ENCODE assay signal across 22 mouse cellular contexts in the genomic region with DNA sequence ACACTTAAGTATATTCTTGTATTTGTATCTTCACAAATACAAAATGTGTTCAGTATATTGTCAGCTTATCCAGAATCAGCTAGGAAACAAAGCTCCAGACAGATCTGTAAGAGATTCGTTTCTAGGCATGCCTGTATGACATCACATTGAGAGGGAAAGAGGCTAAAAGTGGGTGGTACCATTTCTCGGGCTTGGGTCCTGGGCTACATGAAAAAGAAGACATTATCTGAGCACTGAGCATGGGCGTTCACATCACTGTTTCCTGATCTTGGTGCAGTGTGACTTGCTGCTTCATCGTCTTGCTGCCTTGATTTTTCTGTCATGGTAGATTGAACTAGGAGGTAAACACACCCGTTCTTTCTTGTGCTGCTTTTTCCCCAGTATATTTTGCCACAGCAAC.
A peak's percentile ranks its signal among the peaks of the same experiment; 100 is the strongest.
DNase-seq lines count a peak whose midpoint lies in the region; ATAC-seq and TF ChIP-seq lines count a peak whose summit lies in the region.
"Had no signal": no experiment of that assay in that cellular context is flagged by ENCODE, and none has a peak within 500 bp of the region (broad histone marks: within the 10 kb centered on the region; RNA-seq: fewer than 3 reads in every experiment).

No protein-coding gene starts in this region.

- H3K9me3 ChIP-seq in heart, embryonic 10.5 days = no peaks in the 10 kb centered on the region
- no peaks in the 10 kb centered on the region for H3K9me3 ChIP-seq in liver, embryonic 11.5 days (ENCODE audit: control insufficient read depth, low read length)
- no peaks in the 10 kb centered on the region for H3K9me3 ChIP-seq in lung, embryonic 15.5 days
- H3K9me3 ChIP-seq in MEL (replicated peaks; ENCODE audit: insufficient read depth, low read length) = no peaks in the 10 kb centered on the region
- H3K9me3 ChIP-seq: forebrain, embryonic 10.5 days; forebrain, embryonic 13.5 days; heart, embryonic 13.5 days; hindbrain, embryonic 12.5 days; hindbrain, embryonic 15.5 days had no signal

- H3K27me3 ChIP-seq in heart, embryonic 10.5 days (ENCODE audit: insufficient read depth, poor library complexity, severe bottlenecking) = no peaks in the 10 kb centered on the region
- no peaks in the 10 kb centered on the region for H3K27me3 ChIP-seq in liver, embryonic 11.5 days (replicated peaks; ENCODE audit: control insufficient read depth, insufficient read depth, low read length)
- H3K27me3 ChIP-seq in lung, embryonic 15.5 days = no peaks in the 10 kb centered on the region
- no peaks in the 10 kb centered on the region for H3K27me3 ChIP-seq in MEL (ENCODE audit: control insufficient read depth in 1 of 2, insufficient read depth in 2 of 2, low read length in 2 of 2)
- H3K27me3 ChIP-seq: forebrain, embryonic 13.5 days; heart, embryonic 13.5 days; hindbrain, embryonic 12.5 days; hindbrain, embryonic 15.5 days; Patski had no signal

- H3K79me2 ChIP-seq in MEL (ENCODE audit: control insufficient read depth, insufficient read depth, low read length, poor library complexity) = no peaks in the 10 kb centered on the region

- no peak for TF ChIP-seq RAD21 in MEL (IDR thresholded peaks at IDR 0.05; ENCODE audit: low read depth, low read length)

- H3K9ac ChIP-seq in liver, embryonic 11.5 days (ENCODE audit: low read depth, low read length) = no peak overlapping the region
- no peak overlapping the region for H3K9ac ChIP-seq in lung, embryonic 15.5 days
- H3K9ac ChIP-seq in MEL (ENCODE audit: control insufficient read depth, low read depth, low read length, poor library complexity, severe bottlenecking) = no peak overlapping the region
- H3K9ac ChIP-seq: forebrain, embryonic 13.5 days; heart, embryonic 13.5 days; hindbrain, embryonic 12.5 days; hindbrain, embryonic 15.5 days had no signal

- 0 out of 2 replicates have a peak, but pooled peaks cover 4% of the 10 kb centered on the region for H3K36me3 ChIP-seq in heart, embryonic 10.5 days
- no peaks in the 10 kb centered on the region for H3K36me3 ChIP-seq in liver, embryonic 11.5 days (ENCODE audit: control insufficient read depth, insufficient read depth, low read length)
- H3K36me3 ChIP-seq in lung, embryonic 15.5 days = no peaks in the 10 kb centered on the region
- H3K36me3 ChIP-seq in MEL (ENCODE audit: control insufficient read depth in 1 of 2, insufficient read depth in 2 of 2, low read length in 2 of 2) = peaks cover 0 to 24% of the 10 kb centered on the region in 2 experiments; a peak in 2 of 4 replicates

- DNase-seq in heart, embryonic 10.5 days (ENCODE audit: low spot score) = no peak
- DNase-seq in heart, postnatal 36 days = no peak
- no peak for DNase-seq in liver, embryonic 11.5 days (ENCODE audit: low spot score)
- no peak for DNase-seq in liver
- no peak for DNase-seq in lung, postnatal 14 days
- DNase-seq in MEL (ENCODE audit: low read depth, low spot score) = peak; percentile 27
- DNase-seq in layer of hippocampus, adult 11-12 months (ENCODE audit: low spot score) = no peak
- DNase-seq: adrenal gland, postnatal 10 days; adrenal gland, postnatal 36 days; cerebellum, adult 18-20 months; cerebellum, adult 9-10 months; cerebellum, postnatal 14 days; gastrocnemius, postnatal 10 days; gastrocnemius, postnatal 36 days had no signal

- peak overlapping the region; percentile 62; the same call in 1 of the 2 replicates for H3K27ac ChIP-seq in heart, embryonic 10.5 days
- no peak overlapping the region for H3K27ac ChIP-seq in liver, embryonic 11.5 days (ENCODE audit: low read depth, low read length)
- peak overlapping the region; percentile 77 for H3K27ac ChIP-seq in lung, embryonic 15.5 days
- no peak overlapping the region for H3K27ac ChIP-seq in MEL (ENCODE audit: control insufficient read depth, low read depth, low read length)
- H3K27ac ChIP-seq: forebrain, embryonic 10.5 days; forebrain, embryonic 13.5 days; heart, embryonic 13.5 days; hindbrain, embryonic 12.5 days; hindbrain, embryonic 15.5 days had no signal

- no peak for TF ChIP-seq POLR2A in MEL (IDR thresholded peaks at IDR 0.05; ENCODE audit: control insufficient read depth in 1 of 2, insufficient read depth in 1 of 2, low read depth in 1 of 2, low read length in 2 of 2, poor library complexity in 1 of 2)

- no peak overlapping the region for H3K4me2 ChIP-seq in liver, embryonic 11.5 days
- H3K4me2 ChIP-seq in lung, embryonic 15.5 days = no peak overlapping the region
- H3K4me2 ChIP-seq: forebrain, embryonic 13.5 days; heart, embryonic 13.5 days; hindbrain, embryonic 12.5 days; hindbrain, embryonic 15.5 days had no signal

- TF ChIP-seq EP300 in MEL (IDR thresholded peaks at IDR 0.05; ENCODE audit: low read depth in 1 of 2, low read length in 2 of 2) = no peak

- intact Hi-C loops in heart, postnatal 36 days (cut with DNase I) = no loop called here

- ATAC-seq in liver, embryonic 11.5 days (replicated peaks; ENCODE audit: low FRiP score) = 0 out of 2 replicates have a peak, but pooled peaks have one; percentile 21
- ATAC-seq in lung, embryonic 15.5 days (ENCODE audit: borderline replicate concordance, extremely low read depth, low FRiP score, low TSS enrichment) = peak; percentile 47; the same call in 1 of the 2 replicates
- ATAC-seq: forebrain, embryonic 13.5 days; forebrain, embryonic 16.5 days; Patski had no signal

- WGBS in heart, embryonic 10.5 days = 52% methylated on average over 5 of the region's 5 CpGs
- WGBS in liver, embryonic 11.5 days = 55% methylated on average over 5 of the region's 5 CpGs
- WGBS in lung, embryonic 15.5 days = 37% methylated on average over 5 of the region's 5 CpGs

- H3K4me1 ChIP-seq in heart, embryonic 10.5 days = peaks cover 34% of the 10 kb centered on the region
- peaks cover 26% of the 10 kb centered on the region for H3K4me1 ChIP-seq in liver, embryonic 11.5 days (replicated peaks; ENCODE audit: control insufficient read depth, insufficient read depth, low read length)
- peaks cover 12% of the 10 kb centered on the region for H3K4me1 ChIP-seq in lung, embryonic 15.5 days
- peaks cover 22 to 25% of the 10 kb centered on the region in 2 experiments for H3K4me1 ChIP-seq in MEL (ENCODE audit: control insufficient read depth in 1 of 2, insufficient read depth in 2 of 2, low read length in 2 of 2)
- H3K4me1 ChIP-seq: forebrain, embryonic 10.5 days; forebrain, embryonic 13.5 days; hindbrain, embryonic 12.5 days; hindbrain, embryonic 15.5 days had no signal

- no peak overlapping the region for H3K4me3 ChIP-seq in heart, embryonic 10.5 days
- no peak overlapping the region for H3K4me3 ChIP-seq in liver, embryonic 11.5 days (ENCODE audit: low read depth, low read length)
- H3K4me3 ChIP-seq in lung, embryonic 15.5 days = no peak overlapping the region
- no peak overlapping the region for H3K4me3 ChIP-seq in MEL (ENCODE audit: control insufficient read depth in 1 of 2, insufficient read depth in 1 of 2, low read depth in 2 of 2, low read length in 2 of 2)
- H3K4me3 ChIP-seq: forebrain, embryonic 10.5 days; forebrain, embryonic 13.5 days; heart, embryonic 13.5 days; hindbrain, embryonic 12.5 days; hindbrain, embryonic 15.5 days had no signal

- no peak for TF ChIP-seq CTCF in MEL (IDR thresholded peaks at IDR 0.05 in 2 of 3, conservative IDR thresholded peaks at IDR 0.05 in 1 of 3; ENCODE audit: control insufficient read depth in 1 of 3, insufficient read depth in 1 of 3, low read depth in 2 of 3, low read length in 3 of 3, poor library complexity in 1 of 3, severe bottlenecking in 1 of 3)

TF ChIP-seq in MEL, 35 proteins besides CTCF, POLR2A, EP300 and RAD21:
- TF ChIP-seq TBP (IDR thresholded peaks at IDR 0.05; ENCODE audit: low read depth, low read length) = no peak
- TF ChIP-seq MYB (IDR thresholded peaks at IDR 0.05; ENCODE audit: low read depth, low read length) = no peak
- TF ChIP-seq ZMIZ1 (IDR thresholded peaks at IDR 0.05; ENCODE audit: low read depth, low read length) = no peak
- no peak for TF ChIP-seq HCFC1 (IDR thresholded peaks at IDR 0.05; ENCODE audit: low read depth, low read length)
- TF ChIP-seq USF2 (IDR thresholded peaks at IDR 0.05; ENCODE audit: borderline replicate concordance in 1 of 2, insufficient read depth in 1 of 2, low read depth in 1 of 2, low read length in 2 of 2) = no peak
- TF ChIP-seq GATA1 (IDR thresholded peaks at IDR 0.05; ENCODE audit: low read depth, low read length) = no peak
- no peak for TF ChIP-seq E2F4 (IDR thresholded peaks at IDR 0.05; ENCODE audit: borderline replicate concordance, low read depth, low read length)
- TF ChIP-seq NRF1 (IDR thresholded peaks at IDR 0.05; ENCODE audit: insufficient read depth, low read depth, low read length, poor library complexity, severe bottlenecking) = no peak
- no peak for TF ChIP-seq POLR2AphosphoS5 (IDR thresholded peaks at IDR 0.05; ENCODE audit: borderline replicate concordance, low read depth, low read length)
- no peak for TF ChIP-seq KAT2A (conservative IDR thresholded peaks at IDR 0.05; ENCODE audit: low read depth, low read length)
- TF ChIP-seq ZNF384 (IDR thresholded peaks at IDR 0.05; ENCODE audit: low read depth, low read length) = no peak
- TF ChIP-seq GABPA (IDR thresholded peaks at IDR 0.05; ENCODE audit: low read depth, low read length) = no peak
- TF ChIP-seq MXI1 (IDR thresholded peaks at IDR 0.05; ENCODE audit: low read depth, low read length) = no peak
- no peak for TF ChIP-seq ELF1 (IDR thresholded peaks at IDR 0.05; ENCODE audit: low read depth, low read length)
- no peak for TF ChIP-seq JUND (IDR thresholded peaks at IDR 0.05; ENCODE audit: low read depth, low read length)
- no peak for TF ChIP-seq UBTF (IDR thresholded peaks at IDR 0.05; ENCODE audit: borderline replicate concordance, insufficient read depth, low read depth, low read length)
- TF ChIP-seq BHLHE40 (IDR thresholded peaks at IDR 0.05; ENCODE audit: borderline replicate concordance, low read depth, low read length) = no peak
- no peak for TF ChIP-seq SIN3A (IDR thresholded peaks at IDR 0.05; ENCODE audit: low read length)

Comparison
In these comparisons a context has a peak if more than half of its experiments do, and no peak if none do; other contexts are left out.
1. H3K27ac ChIP-seq: peak in heart, embryonic 10.5 days (single experiment) and lung, embryonic 15.5 days (single experiment); none in liver, embryonic 11.5 days (single experiment) and MEL (single experiment).